Mouse (Mus musculus) MEL-GATA-1-ER (cell line): ENCODE measurements around the gene Gast.
"Not testable (repeated sequence)": the region's sequence is repeated elsewhere in the genome, so short reads cannot be mapped to it uniquely, and the experiment has no call there.

Experiments used
- DNase-seq: peaks from one replicate; pipeline ENCODE4 v3.0.0-alpha.2; 2012; ENCODE audit warnings: low read depth; ENCODE audit errors: extremely low read depth

Gast gene

GRCm38 (mm10) chr11:100320701-100321410 lies 13.4 kb upstream of the Gast start:
- not testable (repeated sequence) for DNase-seq

- not testable (repeated sequence) for DNase-seq
These were observed 12.5 kb upstream of the Gast start for GRCm38 (mm10) chr11:100321479-100322305.

GRCm38 (mm10) chr11:100322591-100323258 lies 11.5 kb upstream of the Gast start:
- DNase-seq, result no peak

- DNase-seq, result peak; percentile 75
These were observed 10.6 kb upstream of the Gast start for GRCm38 (mm10) chr11:100323578-100323977.

GRCm38 (mm10) chr11:100325062-100325629 lies 9.1 kb upstream of the Gast start:
- DNase-seq, result no peak

GRCm38 (mm10) chr11:100327316-100327715 lies 6.9 kb upstream of the Gast start:
- DNase-seq, result no peak

- no peak for DNase-seq
These were observed 6.4 kb upstream of the Gast start for GRCm38 (mm10) chr11:100327761-100328160.

- no peak for DNase-seq
These were observed 4.0 kb upstream of the Gast start for GRCm38 (mm10) chr11:100330235-100330634.

GRCm38 (mm10) chr11:100330816-100331375 lies 3.3 kb upstream of the Gast start:
- DNase-seq, result not testable (repeated sequence)

- no peak for DNase-seq
These were observed 1.3 kb upstream of the Gast start for GRCm38 (mm10) chr11:100332766-100333515.

GRCm38 (mm10) chr11:100335731-100336130 lies 1.5 kb downstream of the Gast start:
- DNase-seq, result no peak

- no peak for DNase-seq
These were observed 10.1 kb downstream of the Gast start for GRCm38 (mm10) chr11:100344269-100344668.

- DNase-seq, result no peak
These were observed 18.1 kb downstream of the Gast start for GRCm38 (mm10) chr11:100352076-100352857.

GRCm38 (mm10) chr11:100355151-100355951 lies 21.1 kb downstream of the Gast start:
- DNase-seq, result peak; percentile 39

GRCm38 (mm10) chr11:100355972-100356818 lies 22.0 kb downstream of the Gast start, which contains the start of gene Hap1:
TSS of gene Hap1 (minus strand) at chr11:100356128.
- peak; percentile 74 for DNase-seq

GRCm38 (mm10) chr11:100356819-100357211 lies 22.6 kb downstream of the Gast start:
- no peak for DNase-seq

- no peak for DNase-seq
These were observed 23.2 kb downstream of the Gast start for GRCm38 (mm10) chr11:100357408-100357807.

GRCm38 (mm10) chr11:100360175-100360574 lies 26.0 kb downstream of the Gast start:
- no peak for DNase-seq
